Mouse (Mus musculus) layer of hippocampus, adult 11-12 months (tissue): ENCODE results near the gene Antxr1.

Source experiments
- DNase-seq: peaks from one replicate; pipeline ENCODE4 v3.0.0; 2022; ENCODE audit warnings: low spot score

Antxr1 gene

GRCm38 (mm10) chr6:87335091-87335934 is at the start of gene Antxr1:
Antxr1 (minus strand) TSS chr6:87335821.
- peak; percentile 49 for DNase-seq

DNA sequence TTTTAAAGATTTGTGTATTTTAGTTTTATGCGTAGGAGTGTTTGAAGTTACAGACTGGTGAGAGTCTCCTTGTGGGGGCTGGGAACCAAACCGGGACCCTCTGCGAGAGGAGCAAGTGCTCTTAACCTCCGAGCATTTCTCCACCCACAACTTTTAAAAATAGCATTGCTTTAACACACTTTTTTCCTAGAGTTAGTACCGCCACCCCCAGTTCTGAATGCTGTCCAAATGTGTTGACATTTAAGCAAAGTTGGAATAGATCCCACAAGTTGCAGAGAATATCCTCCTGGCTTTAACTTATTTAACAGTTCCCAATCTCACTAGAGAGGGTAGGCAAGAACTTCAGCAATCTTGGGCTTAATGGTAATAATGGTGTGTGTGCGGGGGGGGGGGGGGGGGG is 49.1 kb upstream of the Antxr1 start:
- DNase-seq = no peak

GRCm38 (mm10) chr6:87383926-87384691 is 48.5 kb upstream of the Antxr1 start:
- DNase-seq = peak; percentile 39

DNA sequence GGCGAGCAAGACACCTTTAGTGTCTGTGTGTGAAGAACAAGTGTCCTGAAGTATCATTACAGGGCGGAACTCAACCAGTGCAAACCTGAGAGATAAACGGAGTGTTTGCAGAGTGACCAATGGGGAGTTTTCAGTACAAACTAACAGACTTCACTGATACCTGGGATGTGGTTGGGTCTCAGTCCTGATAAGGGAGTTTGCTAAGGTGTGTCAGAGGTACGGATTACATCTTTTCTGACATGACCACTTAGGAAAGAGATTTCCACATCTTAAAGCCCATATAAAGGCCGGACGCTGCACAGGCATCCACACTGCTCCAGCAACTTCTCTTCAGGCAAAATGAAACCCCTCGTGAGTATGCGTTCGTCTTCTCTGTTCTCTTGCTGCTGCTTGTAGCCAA is 37.4 kb upstream of the Antxr1 start, which contains the start of gene Gkn2:
Gene Gkn2 (plus strand): TSS at position 301 of the 400 bp plus-strand sequence.
- DNase-seq = no peak

GRCm38 (mm10) chr6:87369223-87369622 is 33.6 kb upstream of the Antxr1 start:
- DNase-seq = no peak

DNA sequence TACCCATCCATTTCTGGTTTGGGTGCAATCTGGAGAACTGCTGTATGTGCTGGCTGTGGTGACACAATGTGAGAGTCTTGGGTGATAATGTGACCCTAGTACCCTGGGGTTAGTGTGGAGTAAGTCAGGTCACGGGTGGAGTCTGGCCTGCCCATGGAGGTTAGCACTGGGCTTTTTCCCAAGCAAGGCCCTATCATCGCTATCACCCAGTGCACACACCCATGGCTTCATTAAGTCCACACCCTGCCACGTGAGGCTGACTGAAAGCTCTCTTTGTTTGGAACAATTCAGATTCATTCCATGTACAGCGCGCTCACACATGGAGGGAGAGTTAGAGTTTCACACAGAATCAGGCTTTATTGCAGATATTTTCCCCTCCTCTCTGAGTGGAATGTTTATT is 18.8 kb upstream of the Antxr1 start:
- peak; percentile 28 for DNase-seq

GRCm38 (mm10) chr6:87350829-87351228 is 15.2 kb upstream of the Antxr1 start, which contains the start of gene Gkn1:
Gkn1 (minus strand) TSS chr6:87350942.
- DNase-seq = no peak

GRCm38 (mm10) chr6:87335935-87336295 is 294 bp upstream of the Antxr1 start:
- DNase-seq = no peak

- DNase-seq = peak; percentile 37
These were observed 1.1 kb downstream of the Antxr1 start for GRCm38 (mm10) chr6:87334361-87335090.

DNA sequence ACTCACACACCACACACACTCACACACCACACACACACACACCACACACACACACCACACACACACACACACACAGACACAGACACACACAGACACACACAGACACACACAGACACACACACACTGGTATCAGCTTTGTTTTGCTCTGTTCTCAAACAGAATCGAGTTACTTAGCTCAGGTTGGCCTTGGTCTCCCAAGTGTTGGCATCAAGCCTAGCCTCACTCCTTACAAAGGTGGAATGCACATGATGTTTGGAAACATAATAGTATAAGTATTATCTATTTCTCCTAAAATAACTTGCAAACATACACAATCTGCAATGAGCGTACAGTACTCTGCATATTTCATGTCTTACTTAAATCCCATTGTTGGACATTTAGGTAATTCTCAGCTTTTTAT is 3.2 kb downstream of the Antxr1 start:
- DNase-seq = no peak

DNA sequence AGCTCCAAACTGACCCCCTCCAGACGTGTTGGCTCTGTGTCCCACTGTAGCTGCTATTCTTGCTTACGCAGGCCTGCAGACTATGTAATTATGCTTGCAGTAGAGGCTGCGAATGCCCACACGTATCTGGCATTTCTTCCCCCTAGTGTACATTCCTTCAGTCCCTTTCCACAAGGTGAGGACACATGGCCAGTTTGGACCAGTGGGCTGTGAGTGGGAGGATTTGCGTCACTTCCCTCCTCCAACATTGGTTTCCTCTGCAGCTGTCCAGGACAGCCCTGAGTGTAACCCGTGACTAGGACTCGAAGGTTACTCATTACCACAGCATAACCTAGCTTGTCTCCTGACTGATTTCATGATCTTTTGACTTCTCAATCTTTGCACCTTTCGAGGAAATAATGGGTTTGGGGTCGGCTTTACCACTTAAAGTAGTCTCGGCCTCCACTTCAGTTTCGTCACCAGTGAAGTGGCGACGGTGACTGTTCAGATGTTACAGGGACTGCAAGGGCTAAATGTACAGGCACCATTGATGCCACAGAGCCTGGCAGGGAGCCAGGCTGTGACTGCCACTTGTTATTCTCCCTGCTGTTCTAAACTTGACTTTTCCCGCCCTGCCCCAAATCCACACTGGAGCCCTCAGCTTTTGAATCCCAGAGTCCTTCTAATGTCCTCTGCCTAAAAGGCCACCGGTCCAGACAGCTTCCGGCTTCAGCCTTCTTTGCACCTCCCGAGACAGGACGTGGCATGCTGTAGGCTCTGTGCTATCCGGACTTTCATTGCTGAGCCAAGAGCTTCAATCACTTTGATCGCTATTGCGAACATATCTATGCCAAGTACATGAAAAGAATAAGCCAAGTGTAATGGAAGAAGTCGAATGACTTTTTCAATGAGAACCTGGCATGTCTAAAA is 7.1 kb downstream of the Antxr1 start:
- no peak for DNase-seq

- no peak for DNase-seq
These were observed 8.7 kb downstream of the Antxr1 start for GRCm38 (mm10) chr6:87326932-87327331.

GRCm38 (mm10) chr6:87323381-87323780 is 12.2 kb downstream of the Antxr1 start:
- peak; percentile 59 for DNase-seq

DNA sequence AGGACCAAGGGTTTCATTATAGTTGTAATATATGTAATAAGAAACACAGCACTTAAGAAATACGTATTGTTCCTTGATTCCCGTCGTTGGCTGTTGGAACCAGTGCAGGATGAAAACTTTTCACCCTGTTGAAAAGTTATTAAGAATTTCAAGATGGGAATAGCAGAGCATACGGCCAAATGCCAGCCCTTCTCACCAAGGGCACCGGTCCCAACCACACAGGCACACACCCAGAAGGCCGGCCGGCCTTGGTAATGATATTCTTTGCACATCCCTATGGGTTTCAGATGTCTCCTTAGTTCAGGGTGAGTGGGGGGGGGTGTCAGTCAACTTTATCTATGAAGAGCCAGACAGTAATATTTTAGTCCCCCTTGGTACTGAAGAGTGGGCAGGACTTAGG is 17.0 kb downstream of the Antxr1 start:
- no peak for DNase-seq

- DNase-seq = no peak
These were observed 18.7 kb downstream of the Antxr1 start for GRCm38 (mm10) chr6:87316966-87317365.

GRCm38 (mm10) chr6:87312761-87313160 is 22.9 kb downstream of the Antxr1 start:
- DNase-seq = no peak

DNA sequence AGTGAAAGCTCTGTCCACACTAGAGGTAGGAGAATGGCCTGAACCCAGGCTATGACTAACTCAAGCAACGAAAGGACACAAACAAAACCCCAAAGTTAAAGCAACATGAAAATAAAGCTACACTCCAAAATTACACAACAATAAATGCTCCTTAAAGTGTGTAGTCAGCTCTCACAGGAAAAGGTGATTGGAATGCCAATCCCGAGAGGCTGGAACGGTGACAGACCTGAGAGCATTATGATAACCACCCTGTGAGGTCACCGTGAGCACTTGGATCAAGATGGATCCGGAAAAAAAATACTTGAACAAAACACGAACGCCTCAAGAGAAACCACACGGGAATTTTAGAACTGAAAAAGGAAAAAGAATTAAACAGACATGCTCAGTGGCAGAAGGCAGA is 31.1 kb downstream of the Antxr1 start:
- DNase-seq = no peak

DNA sequence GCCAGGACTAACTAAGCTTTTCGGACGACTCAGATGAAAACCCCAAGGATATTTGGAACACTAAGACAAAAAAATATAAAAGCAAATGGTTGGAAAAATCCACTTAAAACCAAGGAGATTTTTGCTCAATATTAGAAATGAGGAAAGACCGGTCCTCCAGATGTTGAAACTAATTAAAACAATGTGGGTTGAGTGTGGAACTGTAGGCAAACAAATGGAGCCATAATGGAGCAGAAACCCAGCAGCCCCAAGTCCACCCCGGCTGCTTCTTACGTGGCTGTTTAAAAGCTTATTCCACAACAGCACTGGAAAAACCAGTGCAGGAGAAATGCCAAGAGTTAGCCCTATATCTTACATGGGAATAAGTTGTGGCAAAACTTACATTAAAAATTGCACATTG is 32.9 kb downstream of the Antxr1 start:
- no peak for DNase-seq

DNA sequence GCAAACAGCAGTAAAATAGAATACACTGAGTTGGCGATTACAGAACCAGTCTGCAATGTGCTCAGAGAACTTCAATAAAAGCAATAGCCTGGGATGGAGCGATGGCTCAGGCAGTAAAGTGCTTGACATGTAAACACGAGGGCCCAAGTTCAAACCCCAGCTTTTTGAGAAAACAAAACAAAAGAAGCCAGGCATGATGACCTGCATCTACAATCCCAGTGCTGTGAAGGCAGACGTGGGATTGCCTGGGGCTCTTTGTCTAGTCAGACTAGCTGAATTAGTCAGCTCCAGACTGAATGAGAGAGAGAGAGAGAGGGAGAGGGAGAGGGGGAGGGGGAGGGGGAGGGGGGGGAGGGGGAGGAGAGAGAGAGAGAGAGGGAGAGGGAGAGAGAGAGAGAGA is 33.6 kb downstream of the Antxr1 start:
- no peak for DNase-seq

DNA sequence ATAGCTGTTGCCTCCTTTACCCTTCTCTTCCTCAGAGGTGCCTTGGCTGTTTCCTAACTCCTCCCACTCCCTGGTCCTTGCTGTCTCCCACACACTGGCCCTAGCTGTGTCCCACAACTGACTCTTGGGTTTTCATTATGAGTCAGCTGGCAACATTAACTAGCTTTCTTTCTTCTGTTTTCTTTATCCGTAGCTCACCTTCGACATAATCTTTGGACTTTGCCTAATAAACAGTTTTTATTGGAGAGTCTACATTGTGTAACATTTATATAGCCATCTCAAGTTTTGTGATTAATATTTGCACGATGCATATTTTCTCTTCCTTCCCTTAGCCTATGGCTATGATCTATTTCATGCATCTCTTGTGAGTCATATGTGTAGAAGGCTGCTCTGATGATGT is 40.7 kb downstream of the Antxr1 start:
- no peak for DNase-seq
